Mouse (Mus musculus) myocyte (in vitro differentiated cells): ENCODE results near the gene Gnaq.

ENCODE experiments used
- MAX ChIP-seq: IDR thresholded peaks from one replicate; pipeline ENCODE4 v1.6.1; 2011; ENCODE audit warnings: low read depth, mild to moderate bottlenecking, control low read depth
- MYOG ChIP-seq, 3 experiments: IDR thresholded peaks; one replicate each; pipeline ENCODE4 v1.6.1; 2011; ENCODE audit warnings: control low read depth in 2 of 3, low read depth in 2 of 3, mild to moderate bottlenecking in 2 of 3; ENCODE audit not compliant: insufficient read length in 2 of 3, control insufficient read depth in 1 of 3, insufficient read depth in 1 of 3
- POLR2A ChIP-seq: IDR thresholded peaks from one replicate; pipeline ENCODE4 v1.6.1; 2011; ENCODE audit warnings: low read depth, mild to moderate bottlenecking, control low read depth, moderate library complexity; ENCODE audit not compliant: insufficient read length

- TF ChIP-seq MYOG (IDR thresholded peaks at IDR 0.05; ENCODE audit: control insufficient read depth in 1 of 3, insufficient read depth in 1 of 3, insufficient read length in 2 of 3, low read depth in 2 of 3) (no peak), POLR2A (no peak), MAX (no peak)
These were observed 1.3 kb downstream of the Gnaq start for GRCm38 (mm10) chr19:16133721-16134570.
